Mouse (Mus musculus) heart, postnatal 0 days (tissue): ENCODE measurements around the gene Gm6760. TPM values are rescaled to one million over a fixed set of nuclear protein-coding genes. Genes with fewer than 3 reads are reported as not detected.
A peak's percentile ranks its signal among the peaks of the same experiment; 100 is the strongest.

ENCODE experiments used
- ATAC-seq: fragments of 200-750 bp; cut with Nextera tagmentation; 2 replicates; pipeline ENCODE4 v1.8.0; 2017; ENCODE audit warnings: low read depth, moderate number of reproducible peaks, moderate library complexity; ENCODE audit not compliant: insufficient read depth
- DNase-seq: peaks from one replicate; pipeline ENCODE4 v3.0.0-alpha.2; 2016; ENCODE audit warnings: low spot score
- H3K27ac ChIP-seq: fragments of 300-500 bp; sonication (generic); 2 replicates; pipeline ENCODE4 v1.5.1; 2014; ENCODE audit warnings: low read depth, mild to moderate bottlenecking
- H3K27me3 ChIP-seq: fragments of 300-500 bp; sonication (generic); 2 replicates; pipeline ENCODE4 v1.6.1; 2014; ENCODE audit warnings: low read length, mixed read lengths; ENCODE audit not compliant: control insufficient read depth, insufficient read depth
- H3K36me3 ChIP-seq: fragments of 300-500 bp; sonication (generic); replicated peaks from 2 replicates; pipeline ENCODE4 v1.6.1; 2014; ENCODE audit warnings: low read length, mixed read lengths; ENCODE audit not compliant: control insufficient read depth, insufficient read depth
- H3K4me1 ChIP-seq: fragments of 300-500 bp; sonication (generic); 2 replicates; pipeline ENCODE4 v1.6.1; 2014; ENCODE audit warnings: antibody characterized with exemption; ENCODE audit not compliant: control insufficient read depth, insufficient read depth
- H3K4me2 ChIP-seq: fragments of 300-500 bp; sonication (generic); 2 replicates; pipeline ENCODE4 v1.6.1; 2014; ENCODE audit warnings: low read depth, mild to moderate bottlenecking, low read length, moderate library complexity
- H3K4me3 ChIP-seq: fragments of 300-500 bp; sonication (generic); 2 replicates; pipeline ENCODE4 v1.5.1; 2014; ENCODE audit warnings: low read depth, low read length
- H3K9ac ChIP-seq: fragments of 300-500 bp; sonication (generic); replicated peaks from 2 replicates; pipeline ENCODE4 v1.6.1; 2014; ENCODE audit warnings: low read depth, low read length, mixed read lengths
- H3K9me3 ChIP-seq: fragments of 300-500 bp; sonication (generic); replicated peaks from 2 replicates; pipeline ENCODE4 v1.6.1; 2016; ENCODE audit warnings: low read length; ENCODE audit not compliant: control insufficient read depth
- CTCF ChIP-seq: IDR thresholded peaks from 2 replicates; pipeline ENCODE4 v1.5.1; 2016; ENCODE audit warnings: antibody characterized with exemption, control low read depth, low read depth
- EP300 ChIP-seq: IDR thresholded peaks from 2 replicates; pipeline ENCODE4 v1.6.1; 2016; ENCODE audit warnings: antibody characterized with exemption, low read depth
- WGBS: fragments of 180-500 bp; shearing (Covaris S2); extraction: QIAGEN DNeasy Blood & Tissue Kit; methylation state at CpG from one replicate; pipeline ENCODE4 v1.1.7; 2014; 5-methylcytosine and 5-hydroxymethylcytosine counted together
- polyA plus RNA-seq: library from polyadenylated mRNA; unstranded; fragments of >200 nt; fragmentation: Nextera tagmentation; extraction: Ambion mirVana; gene quantifications from 2 replicates; pipeline ENCODE4 v1.2.1, GENCODE M21; 2015
- total RNA-seq: library from RNA; depleted of rRNA; stranded (reverse); fragments of >200 nt; gene quantifications from 2 replicates; pipeline ENCODE4 v1.2.3, GENCODE M21; 2014; ENCODE audit warnings: low replicate concordance; rRNA removed

Gene Gm6760
- not detected in 2 replicates for total RNA-seq
- not detected in 2 replicates for polyA plus RNA-seq

DNA sequence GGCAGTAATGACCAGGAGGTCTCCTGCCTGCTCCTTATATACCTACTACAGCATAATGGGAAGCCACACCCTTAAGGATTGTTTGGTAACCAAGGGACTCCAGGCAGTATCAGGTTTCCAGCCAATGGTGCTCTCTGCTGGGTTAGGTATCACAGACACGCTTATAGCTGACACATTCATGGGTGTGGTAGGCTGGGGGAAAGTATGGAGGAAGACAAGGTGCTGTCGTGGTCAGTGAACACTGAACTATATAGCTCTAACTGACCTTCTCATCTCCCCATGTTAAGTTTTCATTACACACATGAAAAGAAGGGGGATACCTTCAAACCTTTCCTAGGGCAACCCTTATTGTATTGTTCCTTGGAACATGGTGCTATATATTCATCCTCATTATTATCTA is at the start of gene Gm6760:
TSS of gene Gm6760 (minus strand) at position 101 of the 400 bp plus-strand sequence.
- no peak for ATAC-seq

DNA sequence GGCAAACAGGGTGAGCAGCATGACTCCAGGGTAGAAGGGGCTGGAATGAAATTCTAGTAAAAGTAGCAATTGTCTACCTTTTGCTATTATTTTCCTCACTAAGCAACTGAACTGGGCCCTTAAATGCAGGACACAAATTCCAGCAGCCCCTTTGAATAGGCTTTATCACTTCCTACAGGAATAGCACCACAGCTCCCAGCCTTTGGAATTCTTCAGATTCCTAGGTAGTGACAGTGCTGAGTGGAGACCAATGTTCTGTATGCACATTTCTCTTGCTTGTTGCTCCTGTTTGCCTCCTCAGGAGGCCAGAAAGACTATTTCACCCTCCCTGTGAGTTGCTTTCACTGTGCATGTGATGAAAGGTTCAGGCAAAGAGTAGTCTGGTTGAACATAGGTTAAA is 29.2 kb upstream of the Gm6760 start:
- peak; percentile 82 for ATAC-seq
- peak; percentile 46 for DNase-seq
- Histone ChIP-seq H3K4me1 (no peaks in the 10 kb centered on the region), H3K9me3 (no peaks in the 10 kb centered on the region), H3K4me2 (no peak overlapping the region), H3K36me3 (no peaks in the 10 kb centered on the region), H3K27ac (peak overlapping the region; percentile 80), H3K9ac (no peak overlapping the region), H3K27me3 (no peaks in the 10 kb centered on the region), H3K4me3 (no peak overlapping the region)
- TF ChIP-seq CTCF (no peak), EP300 (no peak)

More for the DNA sequence above, at the start of gene Gm6760:
- no peak within 1 kb of the TSS for H3K27ac ChIP-seq
- no peaks in the 10 kb centered on the region for H3K9me3 ChIP-seq
- H3K27me3 ChIP-seq: no peaks in the 10 kb centered on the region
- DNase-seq: no peak
- no peak within 1 kb of the TSS for H3K4me3 ChIP-seq
- H3K36me3 ChIP-seq: no peaks in the 10 kb centered on the region
- H3K9ac ChIP-seq: no peak within 1 kb of the TSS
- no peak within 1 kb of the TSS for H3K4me2 ChIP-seq
- WGBS: 50% methylated on average over 2 of the region's 2 CpGs
- no peaks in the 10 kb centered on the region for H3K4me1 ChIP-seq
- TF ChIP-seq CTCF (no peak), EP300 (no peak)

- DNase-seq (no peak), ATAC-seq (no peak)
- 73% methylated on average over 11 of the region's 11 CpGs for WGBS
- no peak within 1 kb of the TSS for H3K4me3 ChIP-seq
- no peak within 1 kb of the TSS for H3K27ac ChIP-seq
- H3K36me3 ChIP-seq: no peaks in the 10 kb centered on the region
- H3K27me3 ChIP-seq: no peaks in the 10 kb centered on the region
- no peaks in the 10 kb centered on the region for H3K9me3 ChIP-seq
- TF ChIP-seq EP300 (no peak), CTCF (no peak)
- H3K4me1 ChIP-seq: no peaks in the 10 kb centered on the region
- no peak within 1 kb of the TSS for H3K4me2 ChIP-seq
- H3K9ac ChIP-seq: no peak within 1 kb of the TSS
Observed at GRCm38 (mm10) chrX:64173248-64173647, 21.2 kb upstream of the Gm6760 start, which contains the start of gene 3830417A13Rik. 3830417A13Rik (plus strand) TSS chrX:64173548.

Other genes with a start within 250 kb of the Gm6760 start
- gene 3830417A13Rik, start 21.4 kb upstream of the Gm6760 start, total RNA-seq: 2.3 TPM in 1 of 2 replicates, not detected in the other
- gene 3830417A13Rik, start 21.4 kb upstream of the Gm6760 start, polyA plus RNA-seq: 0.07 and 0.27 TPM in 2 replicates
- 5.8 and 9.2 TPM in 2 replicates for gene Slitrk4, start 124.8 kb upstream of the Gm6760 start, total RNA-seq
- gene Slitrk4, start 124.8 kb upstream of the Gm6760 start, polyA plus RNA-seq: 4.7 and 5.1 TPM in 2 replicates